Mouse (Mus musculus) brain, adult 2 months (tissue): ENCODE data around the gene Ccdc181.

Source experiments
- DNase-seq: peaks from one replicate; pipeline ENCODE4 v3.0.0; 2011; ENCODE audit warnings: low read depth, low spot score

Gene Ccdc181

GRCm38 (mm10) chr1:164332559-164332958 lies 57.2 kb downstream of the Ccdc181 start:
- DNase-seq, result no peak

- DNase-seq, result no peak
These were observed 60.0 kb downstream of the Ccdc181 start for GRCm38 (mm10) chr1:164335435-164335834.

GRCm38 (mm10) chr1:164335846-164336245 lies 60.5 kb downstream of the Ccdc181 start:
- DNase-seq, result peak; percentile 54
